Mouse (Mus musculus) ovary, postnatal 36 days (tissue): ENCODE results near the gene Prdm11.

Experiments used
- DNase-seq: peaks from one replicate; pipeline ENCODE4 v3.0.0; 2022; ENCODE audit warnings: low spot score, mixed read lengths

The Prdm11 gene

DNA sequence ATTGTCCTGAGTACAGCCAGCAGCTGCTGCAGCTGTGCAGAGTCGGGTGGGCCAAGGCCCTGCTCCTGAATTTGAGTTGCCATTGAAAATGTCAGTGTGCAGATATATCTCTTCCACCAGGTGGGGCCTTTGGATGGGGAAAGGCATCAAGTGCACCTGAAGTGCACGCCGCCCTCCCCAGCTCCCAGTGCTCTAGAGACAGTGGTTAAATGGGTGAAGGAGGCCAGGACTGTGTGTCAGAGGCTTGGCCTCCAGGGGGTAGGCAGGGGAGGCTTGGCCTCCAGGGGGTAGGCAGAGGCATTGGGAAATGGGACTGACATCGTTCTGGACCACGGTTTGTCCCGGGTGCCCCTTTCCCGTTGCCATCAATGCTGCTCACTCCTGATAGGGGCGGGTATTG is 79.7 kb downstream of the Prdm11 start:
- no peak for DNase-seq

GRCm38 (mm10) chr2:92964345-92964744 is 81.6 kb downstream of the Prdm11 start:
- DNase-seq: no peak

DNA sequence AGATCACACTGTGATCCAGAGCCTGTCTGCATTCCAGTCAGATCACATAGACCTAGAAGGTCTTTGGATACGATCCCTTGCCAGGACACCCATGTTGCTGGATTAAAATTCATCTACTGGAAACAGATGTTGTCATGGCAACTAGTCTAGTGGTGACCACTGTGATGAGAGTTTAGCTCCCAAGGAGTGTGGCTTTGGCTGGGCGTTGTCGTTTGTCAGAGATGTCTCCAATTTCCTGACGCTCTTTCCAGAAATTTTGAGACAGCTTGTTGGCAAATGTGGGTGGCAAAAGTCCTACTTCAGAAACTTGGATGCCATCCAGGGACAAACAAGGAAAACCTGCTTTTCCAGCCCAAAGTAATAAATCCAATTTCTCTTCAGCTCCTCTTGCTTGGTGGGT is 87.3 kb downstream of the Prdm11 start:
- no peak for DNase-seq

DNA sequence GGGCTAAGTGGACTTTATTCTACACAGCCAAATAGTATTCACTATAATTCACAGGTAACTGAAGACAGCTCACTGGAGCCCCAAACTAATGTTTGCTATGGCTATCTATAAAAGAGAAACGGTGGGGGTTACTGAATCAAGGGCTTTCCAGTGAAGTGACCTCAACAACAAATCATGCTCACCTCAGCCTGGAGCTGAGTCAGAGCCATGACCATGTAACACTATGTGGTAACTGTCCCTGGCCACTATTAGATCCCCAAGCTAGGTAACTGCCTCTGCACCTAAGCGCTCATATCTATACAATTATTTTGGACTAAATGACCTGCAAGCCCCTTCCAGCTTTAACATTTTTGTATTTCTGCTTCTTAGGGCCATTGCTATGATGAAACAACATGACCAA is 89.0 kb downstream of the Prdm11 start:
- no peak for DNase-seq

GRCm38 (mm10) chr2:92954404-92955114 is 91.4 kb downstream of the Prdm11 start:
- peak; percentile 74 for DNase-seq

DNA sequence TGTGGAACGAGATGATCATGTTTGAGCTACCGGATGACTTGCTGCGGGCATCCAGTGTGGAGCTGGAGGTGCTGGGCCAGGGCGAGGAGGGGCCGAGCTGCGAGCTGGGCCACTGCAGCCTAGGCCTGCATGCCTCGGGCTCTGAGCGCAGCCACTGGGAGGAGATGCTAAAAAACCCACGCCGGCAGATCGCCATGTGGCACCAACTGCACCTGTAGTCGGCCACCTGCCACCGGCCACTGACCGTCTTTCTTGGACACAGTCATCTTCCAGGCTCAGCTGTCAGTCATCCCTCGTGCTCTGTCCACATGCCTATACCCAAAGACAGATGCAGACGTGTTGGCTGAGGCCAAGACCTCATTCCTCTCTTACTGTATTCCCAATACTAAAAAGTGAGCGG is 92.5 kb downstream of the Prdm11 start:
- DNase-seq: no peak

DNA sequence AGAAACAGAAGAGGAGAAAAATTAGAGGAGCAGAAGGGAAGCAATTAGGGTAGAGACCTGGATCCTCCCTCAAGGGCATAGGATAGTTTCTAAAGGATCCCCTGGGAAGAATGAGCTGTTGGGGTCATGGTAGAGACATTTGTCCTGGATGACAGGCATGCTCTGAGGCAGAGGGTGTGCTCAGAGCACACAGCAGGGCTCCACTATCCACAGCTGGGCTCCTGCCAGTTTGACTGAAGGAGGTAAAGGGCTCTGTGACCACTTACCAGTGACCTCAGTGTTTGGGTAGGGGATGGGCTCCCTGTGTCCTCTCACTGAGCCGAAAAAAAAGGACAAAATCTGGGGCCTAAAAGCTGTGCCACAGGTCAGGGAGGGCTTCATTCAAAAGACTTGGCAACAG is 96.4 kb downstream of the Prdm11 start:
- no peak for DNase-seq

GRCm38 (mm10) chr2:92948699-92949300 is 97.2 kb downstream of the Prdm11 start:
- no peak for DNase-seq

DNA sequence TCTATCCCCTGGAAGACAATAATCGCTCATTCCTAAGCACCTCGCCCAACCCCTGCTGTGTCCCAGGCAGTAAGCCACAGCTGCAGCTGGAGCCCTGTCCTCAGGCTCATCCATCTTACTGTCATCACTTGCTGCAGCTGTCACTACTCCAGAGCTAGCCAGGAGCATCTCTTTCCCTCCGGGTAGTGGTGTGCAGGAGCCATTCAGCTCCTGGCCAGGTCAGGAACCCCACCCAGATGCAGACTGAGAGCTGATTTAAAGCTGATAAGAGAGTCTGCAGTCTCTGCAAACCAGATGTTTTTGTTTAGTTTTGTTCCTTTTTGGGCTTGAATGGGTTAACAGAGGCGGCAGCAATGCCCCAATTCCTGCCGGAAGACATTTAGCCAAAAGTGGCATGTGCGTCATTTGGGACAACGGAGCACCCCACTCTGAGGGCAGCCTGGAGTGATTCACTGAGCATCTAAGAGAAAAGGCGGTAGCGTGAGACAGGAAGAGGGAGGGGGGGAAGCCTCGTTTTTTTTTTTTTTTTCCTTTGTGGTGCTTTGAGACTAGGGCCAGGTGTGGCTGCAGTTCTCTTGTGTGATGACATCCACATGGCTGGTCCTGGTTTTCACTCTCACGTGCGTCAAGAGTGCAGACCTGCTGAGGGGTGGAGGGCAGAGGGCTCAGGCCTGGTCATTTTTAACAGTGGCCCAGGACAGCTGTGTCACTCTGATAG is 97.8 kb downstream of the Prdm11 start:
- DNase-seq: no peak

DNA sequence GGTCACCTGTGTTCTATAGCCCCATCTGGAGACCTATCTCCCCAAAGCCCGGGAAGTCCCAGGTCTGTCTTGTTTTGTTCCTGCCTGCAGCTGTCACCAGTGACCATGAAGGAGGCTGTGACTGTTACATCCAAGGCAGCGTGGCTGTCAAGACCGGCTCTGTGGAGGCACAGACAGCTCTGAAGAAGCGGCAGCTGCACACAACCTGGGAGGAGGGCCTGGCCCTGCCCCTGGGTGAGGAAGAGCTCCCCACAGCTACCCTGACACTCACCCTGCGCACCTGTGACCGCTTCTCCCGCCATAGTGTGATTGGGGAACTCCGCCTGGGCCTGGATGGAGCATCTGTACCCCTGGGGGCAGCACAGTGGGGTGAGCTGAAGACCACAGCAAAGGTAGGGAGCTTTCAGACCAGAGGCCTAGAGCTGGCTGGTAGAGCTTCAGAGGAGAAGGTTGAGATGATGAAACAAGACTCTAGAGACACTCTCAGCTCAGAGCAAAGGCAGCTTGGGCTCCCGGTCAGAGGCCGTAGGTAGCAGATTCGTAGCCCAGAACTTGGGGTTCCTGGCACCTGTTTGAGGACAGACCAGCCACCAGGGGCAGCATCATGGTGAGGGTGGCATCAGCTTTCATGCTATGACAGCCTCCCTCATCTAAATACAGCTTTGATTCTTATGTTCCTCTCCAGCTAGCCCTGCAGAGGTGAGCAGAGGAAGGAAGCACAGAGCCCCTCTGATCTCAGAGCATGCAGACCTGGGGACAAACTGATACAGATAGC is 100.0 kb downstream of the Prdm11 start:
- no peak for DNase-seq

GRCm38 (mm10) chr2:92945125-92945746 is 100.7 kb downstream of the Prdm11 start:
- no peak for DNase-seq

DNA sequence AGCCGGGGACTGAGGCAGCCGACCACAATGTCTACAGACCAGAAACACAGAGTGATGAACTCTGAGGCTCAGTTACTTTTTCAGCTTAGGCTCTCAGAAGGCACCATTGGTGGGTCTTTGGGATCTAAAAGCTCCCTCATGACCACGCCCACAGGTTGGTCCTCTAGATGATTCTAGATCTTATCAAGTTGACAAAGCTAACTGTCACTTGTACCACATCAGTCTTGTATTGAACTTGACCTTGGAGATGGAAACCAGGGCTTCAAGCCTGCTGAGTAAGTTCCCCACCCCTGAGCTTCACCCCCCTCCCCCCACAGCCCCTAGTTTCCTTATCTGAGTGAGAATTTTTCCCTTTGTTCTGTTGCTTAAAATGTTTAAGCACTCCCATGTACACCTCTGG is 101.6 kb downstream of the Prdm11 start:
- no peak for DNase-seq

- no peak for DNase-seq
Measured at GRCm38 (mm10) chr2:92943406-92943805, 102.6 kb downstream of the Prdm11 start.

- DNase-seq: no peak
Measured at GRCm38 (mm10) chr2:92941463-92941862, 104.5 kb downstream of the Prdm11 start.

DNA sequence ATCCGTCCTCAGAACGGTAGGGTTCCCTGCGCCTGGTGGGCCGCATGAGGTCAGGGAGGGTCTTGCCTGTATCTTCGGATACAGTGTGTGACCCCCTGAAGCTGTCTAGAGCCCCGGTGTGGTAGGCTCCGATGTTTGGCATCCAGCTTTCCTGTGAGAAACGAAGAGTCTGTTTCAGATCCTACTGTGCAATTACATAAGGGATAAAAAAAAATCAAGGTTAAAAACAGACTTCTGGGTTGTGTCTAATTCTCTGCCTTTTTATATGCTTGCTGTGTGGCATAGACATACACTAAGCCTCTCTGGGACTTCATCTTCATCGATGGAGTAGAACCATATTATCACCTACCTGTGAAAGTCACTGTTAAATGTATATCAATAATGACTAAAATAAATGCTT is 105.0 kb downstream of the Prdm11 start:
- DNase-seq: no peak

GRCm38 (mm10) chr2:92938827-92939226 is 107.1 kb downstream of the Prdm11 start:
- DNase-seq: no peak

DNA sequence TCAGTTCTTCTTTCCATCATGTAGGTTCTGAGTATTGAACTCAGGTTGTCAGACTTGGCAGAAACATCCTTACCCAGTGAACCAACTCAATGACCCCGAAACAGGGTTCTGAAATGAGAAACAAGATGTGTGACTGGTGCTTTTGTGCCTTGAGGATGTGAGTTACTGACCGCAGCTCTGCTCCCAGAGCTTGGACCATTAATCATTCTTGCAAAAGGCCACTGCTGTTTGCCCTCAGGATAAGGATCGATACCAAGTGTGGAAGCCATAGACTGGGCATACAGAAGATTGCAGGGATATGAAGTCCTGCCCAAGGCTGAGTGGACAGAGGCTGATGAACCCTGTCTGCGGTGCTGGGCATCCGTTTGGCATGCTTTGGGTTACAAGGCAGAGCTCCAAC is 107.9 kb downstream of the Prdm11 start:
- DNase-seq: no peak

DNA sequence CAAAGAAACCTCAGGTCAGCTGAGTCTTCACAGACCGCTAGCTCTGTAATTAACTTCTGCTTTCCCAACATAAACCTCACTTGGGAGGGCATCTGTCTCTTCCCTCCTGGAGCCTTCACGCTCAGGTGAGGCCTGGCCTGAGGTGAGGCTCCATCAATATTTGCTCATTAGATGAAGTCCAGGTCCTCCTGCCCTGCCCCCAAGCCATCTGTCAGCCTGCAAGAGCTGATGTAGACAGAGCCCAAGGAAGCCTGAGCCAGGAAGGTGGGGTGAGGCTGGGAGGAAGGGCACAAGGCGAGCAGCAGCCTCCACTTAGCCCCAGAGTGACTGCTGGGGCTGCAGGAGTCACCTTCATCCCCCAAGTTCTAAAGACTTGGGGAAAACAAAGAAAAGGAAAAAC is 110.5 kb downstream of the Prdm11 start:
- DNase-seq: no peak

DNA sequence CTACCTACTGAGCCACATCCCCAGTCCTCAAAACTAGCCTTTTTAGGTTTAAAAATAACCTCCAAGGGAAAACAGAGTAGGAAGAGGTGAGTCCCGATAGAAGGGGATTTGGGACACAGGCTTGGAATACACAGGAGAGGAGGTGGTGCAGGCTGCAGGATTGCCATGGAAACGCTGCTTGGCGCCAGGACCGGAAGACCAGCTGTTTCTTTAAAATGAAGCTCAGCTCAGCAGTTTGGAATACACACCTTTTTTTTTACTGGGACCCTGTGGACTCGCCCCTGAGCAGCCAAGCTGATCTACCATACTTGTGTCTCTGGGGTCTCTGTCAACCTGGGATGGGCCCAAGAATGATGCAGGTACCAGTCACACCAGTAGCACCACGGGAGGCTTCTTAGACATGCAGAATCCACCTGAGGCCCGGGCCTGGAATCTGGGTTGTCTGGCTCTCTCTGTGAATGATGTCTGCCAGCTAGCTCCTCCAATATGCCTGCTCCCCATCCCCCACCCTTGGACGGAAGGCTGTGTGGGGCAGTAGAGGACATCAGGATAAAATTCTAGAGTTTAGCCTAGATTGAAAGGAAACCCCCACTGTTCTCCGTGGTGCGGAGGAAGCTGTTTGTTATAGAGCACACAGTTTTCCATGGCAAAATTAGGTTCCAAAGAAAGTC is 111.5 kb downstream of the Prdm11 start:
- DNase-seq: no peak

GRCm38 (mm10) chr2:92933379-92933778 is 112.6 kb downstream of the Prdm11 start:
- no peak for DNase-seq

DNA sequence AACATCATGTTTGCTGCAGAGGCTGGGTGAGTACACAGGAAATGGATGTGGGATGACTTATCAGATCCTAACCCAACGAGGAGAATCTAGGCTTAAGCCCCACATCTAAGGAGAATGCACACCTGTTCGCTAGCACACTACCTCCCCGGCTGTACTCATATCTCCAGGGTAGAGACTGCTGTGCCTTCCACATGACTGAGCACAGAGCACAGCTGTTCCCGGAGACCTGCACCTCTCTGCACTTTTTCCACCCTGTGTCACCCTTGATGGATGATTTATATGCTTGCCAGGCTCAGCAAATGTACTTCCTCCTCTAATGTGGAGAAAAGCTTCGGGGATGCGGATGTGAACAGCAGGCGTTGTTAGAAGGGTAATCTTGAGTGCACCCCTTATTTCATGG is 114.9 kb downstream of the Prdm11 start:
- DNase-seq: no peak

DNA sequence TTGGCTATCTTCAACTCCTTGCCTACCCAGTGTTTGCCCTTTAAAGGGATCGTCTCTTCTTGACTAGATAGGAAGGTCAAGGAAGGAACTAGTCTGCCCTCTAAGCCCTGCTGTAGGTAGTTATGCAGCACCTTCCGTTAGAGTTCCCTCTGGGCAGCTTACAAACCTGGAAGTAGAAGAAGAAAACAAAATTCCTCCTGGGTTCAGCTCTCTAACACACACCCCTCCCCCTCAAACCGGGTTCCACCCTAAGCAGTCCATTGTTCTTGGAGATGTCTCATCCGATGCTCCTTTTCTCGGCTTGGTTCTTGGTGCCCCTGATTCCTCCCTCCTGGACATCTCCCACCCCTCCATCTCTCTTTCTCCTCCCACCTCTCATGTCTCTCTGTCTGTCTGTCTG is 116.3 kb downstream of the Prdm11 start:
- DNase-seq: no peak
